Mouse (Mus musculus) lung, postnatal 14 days (tissue): ENCODE measurements around the gene Sdr39u1.
A peak's percentile ranks its signal among the peaks of the same experiment; 100 is the strongest.

Experiments used
- DNase-seq: peaks from one replicate; pipeline ENCODE4 v3.0.0; 2021

Sdr39u1 gene

GRCm38 (mm10) chr14:55853621-55854285, 46.3 kb downstream of the Sdr39u1 start, which contains the start of gene Nynrin:
TSS of gene Nynrin (plus strand) at chr14:55854010.
- peak; percentile 81 for DNase-seq

- DNase-seq = no peak
Measured at GRCm38 (mm10) chr14:55852646-55853551, 47.2 kb downstream of the Sdr39u1 start.

- DNase-seq = no peak
Measured at GRCm38 (mm10) chr14:55850885-55851284, 49.2 kb downstream of the Sdr39u1 start.
